Mouse (Mus musculus): ENCODE measurements around the gene Rnf39. TPM values are rescaled to one million over a fixed set of nuclear protein-coding genes. Genes with fewer than 3 reads are reported as not detected.
A peak's percentile ranks its signal among the peaks of the same experiment; 100 is the strongest.

Gene Rnf39
- 13.6 and 13.8 TPM in 2 replicates for polyA plus RNA-seq (2012; rRNA removed)

GRCm38 (mm10) chr17:36942791-36943471, at the start of gene Rnf39:
Rnf39 (plus strand) TSS chr17:36942918.
- TF ChIP-seq CTCF (IDR thresholded peaks at IDR 0.05; ENCODE audit: extremely low read depth, insufficient read depth, low read length), result no peak
- peak; percentile 61; the same call in 1 of the 2 replicates for TF ChIP-seq POLR2A (IDR thresholded peaks at IDR 0.05; ENCODE audit: extremely low read depth, insufficient read depth, low read length)
- H3K4me1 ChIP-seq (ENCODE audit: control insufficient read depth, insufficient read depth, low read length), result 0 out of 2 replicates have a peak, but pooled peaks cover 2% of the 10 kb centered on the region
- peak within 1 kb of the TSS; percentile 34 for H3K4me3 ChIP-seq (ENCODE audit: insufficient read depth, low read length)
- peak within 1 kb of the TSS; percentile 17 for H3K27ac ChIP-seq (ENCODE audit: insufficient read depth, low read length)

DNA sequence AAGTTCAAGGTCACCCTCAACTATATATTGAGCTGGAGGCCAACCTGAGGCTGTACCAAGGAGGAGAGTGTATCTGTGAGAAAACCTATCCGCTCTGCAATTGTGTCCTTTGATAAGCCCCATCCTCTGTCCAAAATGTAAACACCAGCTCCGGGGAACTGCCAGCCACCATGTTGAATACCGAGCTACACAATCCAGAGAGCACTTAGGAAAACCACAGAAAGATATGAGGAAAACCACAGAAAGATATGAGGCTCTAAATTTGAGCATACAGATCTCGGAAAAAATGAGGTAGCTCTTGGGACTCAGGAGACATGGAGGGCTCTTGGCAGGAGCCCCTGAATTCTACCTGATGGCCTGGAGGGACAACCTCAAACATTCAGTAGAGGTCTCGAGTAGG, 49.3 kb upstream of the Rnf39 start:
- H3K4me1 ChIP-seq (ENCODE audit: control insufficient read depth, insufficient read depth, low read length), result no peaks in the 10 kb centered on the region
- H3K27ac ChIP-seq (ENCODE audit: insufficient read depth, low read length), result no peak overlapping the region
- H3K4me3 ChIP-seq (ENCODE audit: insufficient read depth, low read length), result no peak overlapping the region
- TF ChIP-seq POLR2A (IDR thresholded peaks at IDR 0.05; ENCODE audit: extremely low read depth, insufficient read depth, low read length) (no peak), CTCF (IDR thresholded peaks at IDR 0.05; ENCODE audit: extremely low read depth, insufficient read depth, low read length) (no peak)

- Histone ChIP-seq H3K4me3 (ENCODE audit: insufficient read depth, low read length) (no peak overlapping the region), H3K4me1 (ENCODE audit: control insufficient read depth, insufficient read depth, low read length) (peaks cover 2% of the 10 kb centered on the region; the same call in 1 of the 2 replicates), H3K27ac (ENCODE audit: insufficient read depth, low read length) (no peak overlapping the region)
- TF ChIP-seq CTCF (IDR thresholded peaks at IDR 0.05; ENCODE audit: extremely low read depth, insufficient read depth, low read length) (peak; percentile 40; the same call in 1 of the 2 replicates), POLR2A (IDR thresholded peaks at IDR 0.05; ENCODE audit: extremely low read depth, insufficient read depth, low read length) (no peak)
These were observed 46.1 kb upstream of the Rnf39 start for GRCm38 (mm10) chr17:36896583-36896982.

DNA sequence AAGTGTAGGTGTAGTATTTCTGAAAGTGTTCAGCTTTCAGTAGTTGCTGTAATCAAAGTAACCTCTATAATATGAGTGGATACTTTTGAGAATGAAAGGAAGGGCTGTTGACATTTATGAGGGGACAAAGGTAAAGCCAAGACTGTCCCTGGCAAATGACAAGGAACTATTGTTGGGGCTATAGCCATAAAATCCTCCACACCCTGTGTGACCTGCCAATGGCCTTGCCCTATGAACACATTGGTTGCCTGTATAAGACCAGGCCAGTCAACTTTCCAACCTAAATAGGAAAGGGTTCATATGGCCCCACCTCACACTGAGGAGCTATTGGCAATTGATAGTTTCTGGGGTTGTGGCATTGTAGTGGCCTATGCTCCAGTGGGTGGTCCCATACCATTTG, 45.7 kb upstream of the Rnf39 start:
- Histone ChIP-seq H3K27ac (ENCODE audit: insufficient read depth, low read length) (no peak overlapping the region), H3K4me1 (ENCODE audit: control insufficient read depth, insufficient read depth, low read length) (peaks cover 2% of the 10 kb centered on the region; the same call in 1 of the 2 replicates), H3K4me3 (ENCODE audit: insufficient read depth, low read length) (no peak overlapping the region)
- no peak for TF ChIP-seq CTCF (IDR thresholded peaks at IDR 0.05; ENCODE audit: extremely low read depth, insufficient read depth, low read length)
- no peak for TF ChIP-seq POLR2A (IDR thresholded peaks at IDR 0.05; ENCODE audit: extremely low read depth, insufficient read depth, low read length)

GRCm38 (mm10) chr17:36897552-36898205, 45.0 kb upstream of the Rnf39 start, which contains the start of gene Trim31:
Trim31 (plus strand) TSS chr17:36898118.
- no peak for TF ChIP-seq CTCF (IDR thresholded peaks at IDR 0.05; ENCODE audit: extremely low read depth, insufficient read depth, low read length)
- no peak for TF ChIP-seq POLR2A (IDR thresholded peaks at IDR 0.05; ENCODE audit: extremely low read depth, insufficient read depth, low read length)
- Histone ChIP-seq H3K4me3 (ENCODE audit: insufficient read depth, low read length) (no peak within 1 kb of the TSS), H3K27ac (ENCODE audit: insufficient read depth, low read length) (no peak within 1 kb of the TSS), H3K4me1 (ENCODE audit: control insufficient read depth, insufficient read depth, low read length) (peaks cover 2% of the 10 kb centered on the region; the same call in 1 of the 2 replicates)

DNA sequence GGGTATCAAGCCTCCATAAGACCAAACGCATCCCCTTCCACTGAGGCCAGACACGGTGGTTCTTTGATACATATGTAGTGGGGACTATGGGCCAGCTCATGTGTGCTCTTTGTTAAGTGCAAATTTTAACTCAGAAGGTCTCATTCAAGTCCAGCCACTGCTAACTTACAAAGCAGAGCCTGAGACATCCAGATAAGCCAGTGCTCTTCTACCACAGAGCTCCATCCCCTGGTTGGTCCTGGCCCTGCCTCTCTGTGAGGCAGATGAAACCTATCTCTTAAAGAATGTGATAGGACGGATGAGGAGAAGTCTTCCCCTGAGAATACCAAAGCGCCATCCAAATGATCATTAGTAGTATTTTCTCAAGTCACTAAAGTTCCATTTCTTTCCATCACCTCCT, 43.3 kb upstream of the Rnf39 start:
- peaks cover 2% of the 10 kb centered on the region; the same call in 1 of the 2 replicates for H3K4me1 ChIP-seq (ENCODE audit: control insufficient read depth, insufficient read depth, low read length)
- TF ChIP-seq POLR2A (IDR thresholded peaks at IDR 0.05; ENCODE audit: extremely low read depth, insufficient read depth, low read length) (no peak), CTCF (IDR thresholded peaks at IDR 0.05; ENCODE audit: extremely low read depth, insufficient read depth, low read length) (no peak)
- no peak overlapping the region for H3K27ac ChIP-seq (ENCODE audit: insufficient read depth, low read length)
- no peak overlapping the region for H3K4me3 ChIP-seq (ENCODE audit: insufficient read depth, low read length)

- no peak overlapping the region for H3K27ac ChIP-seq (ENCODE audit: insufficient read depth, low read length)
These were observed 42.7 kb upstream of the Rnf39 start for GRCm38 (mm10) chr17:36900001-36900400.

GRCm38 (mm10) chr17:36900691-36901090, 42.0 kb upstream of the Rnf39 start:
- no peak for TF ChIP-seq CTCF (IDR thresholded peaks at IDR 0.05; ENCODE audit: extremely low read depth, insufficient read depth, low read length)
- no peak for TF ChIP-seq POLR2A (IDR thresholded peaks at IDR 0.05; ENCODE audit: extremely low read depth, insufficient read depth, low read length)
- Histone ChIP-seq H3K4me3 (ENCODE audit: insufficient read depth, low read length) (no peak overlapping the region), H3K4me1 (ENCODE audit: control insufficient read depth, insufficient read depth, low read length) (peaks cover 2% of the 10 kb centered on the region; the same call in 1 of the 2 replicates), H3K27ac (ENCODE audit: insufficient read depth, low read length) (no peak overlapping the region)

More at GRCm38 (mm10) chr17:36900001-36900400, 42.7 kb upstream of the Rnf39 start:
- no peak for TF ChIP-seq POLR2A (IDR thresholded peaks at IDR 0.05; ENCODE audit: extremely low read depth, insufficient read depth, low read length)
- no peak for TF ChIP-seq CTCF (IDR thresholded peaks at IDR 0.05; ENCODE audit: extremely low read depth, insufficient read depth, low read length)
- peaks cover 2% of the 10 kb centered on the region; the same call in 1 of the 2 replicates for H3K4me1 ChIP-seq (ENCODE audit: control insufficient read depth, insufficient read depth, low read length)
- H3K4me3 ChIP-seq (ENCODE audit: insufficient read depth, low read length), result no peak overlapping the region

- no peak overlapping the region for H3K27ac ChIP-seq (ENCODE audit: insufficient read depth, low read length)
- TF ChIP-seq CTCF (IDR thresholded peaks at IDR 0.05; ENCODE audit: extremely low read depth, insufficient read depth, low read length), result no peak
- no peak for TF ChIP-seq POLR2A (IDR thresholded peaks at IDR 0.05; ENCODE audit: extremely low read depth, insufficient read depth, low read length)
- peaks cover 2% of the 10 kb centered on the region; the same call in 1 of the 2 replicates for H3K4me1 ChIP-seq (ENCODE audit: control insufficient read depth, insufficient read depth, low read length)
- H3K4me3 ChIP-seq (ENCODE audit: insufficient read depth, low read length), result no peak overlapping the region
These were observed 39.1 kb upstream of the Rnf39 start for GRCm38 (mm10) chr17:36903651-36904050.
